Mouse (Mus musculus) megakaryocyte progenitor cell, adult 5-6 weeks (primary cell): ENCODE measurements around the gene Tomm70a. TPM values are rescaled to one million over a fixed set of nuclear protein-coding genes. Genes with fewer than 3 reads are reported as not detected.
A peak's percentile ranks its signal among the peaks of the same experiment; 100 is the strongest.

Source experiments
- ATAC-seq: replicated peaks from 2 replicates; pipeline ENCODE4 v1.8.0; 2016; ENCODE audit warnings: mild to moderate bottlenecking, moderate TSS enrichment, inconsistent platforms; ENCODE audit not compliant: poor library complexity
- total RNA-seq, 2 experiments: library from RNA; stranded (forward) in 1 of 2; stranded (reverse) in 1 of 2; fragments of 157-497, 149-512 nt in 1 of 2; fragments of 200-1000 nt in 1 of 2; gene quantifications; 2 replicates each; pipeline versions ENCODE4 v1.2.3 to v1.2.4; 2015 to 2017

Gene Tomm70a
- total RNA-seq (2015) (92.0 and 95.9 TPM in 2 replicates), total RNA-seq (2017) (68.3 and 73.8 TPM in 2 replicates)

GRCm38 (mm10) chr16:57120913-57121815, at the start of gene Tomm70a:
TSS of gene Tomm70a (plus strand) at chr16:57121703.
- ATAC-seq = peak; percentile 93

DNA sequence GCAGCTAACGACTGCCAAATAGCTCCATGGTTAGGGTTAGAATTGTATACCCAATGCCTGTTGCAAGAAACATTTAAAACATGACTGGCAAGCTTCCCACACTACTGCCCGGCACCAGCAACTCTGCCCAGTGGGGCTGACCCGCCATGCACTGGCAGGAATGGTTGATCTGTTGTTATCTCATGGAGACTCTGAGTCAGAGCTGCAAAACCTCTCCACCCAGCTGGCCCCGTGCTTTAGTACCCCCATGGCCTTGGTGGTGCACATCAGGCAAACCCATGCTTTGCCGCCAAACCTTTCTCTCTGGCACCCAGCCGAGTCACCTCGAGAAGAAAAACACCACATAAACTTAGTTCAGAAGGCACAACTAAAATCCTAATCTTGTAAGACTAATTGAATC, 45.5 kb upstream of the Tomm70a start:
- no peak for ATAC-seq

DNA sequence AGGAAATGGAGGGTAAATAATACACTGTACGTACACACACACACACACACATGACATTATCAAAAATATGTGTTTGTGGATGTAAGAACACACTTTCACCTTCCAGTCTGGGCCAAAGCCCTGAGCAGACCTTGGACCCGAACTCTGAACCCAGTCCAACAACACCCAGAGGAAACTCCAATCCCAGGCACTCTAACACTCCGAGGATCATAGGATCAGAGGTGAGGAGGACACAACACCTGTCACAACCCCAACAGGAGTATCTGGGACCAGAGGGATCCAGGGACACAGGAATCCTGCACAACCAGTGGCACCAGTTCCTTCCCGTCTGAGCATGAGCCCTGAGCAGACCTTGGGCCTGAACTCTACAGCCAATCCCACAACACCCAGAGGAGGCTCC, 41.9 kb upstream of the Tomm70a start:
- ATAC-seq = no peak

DNA sequence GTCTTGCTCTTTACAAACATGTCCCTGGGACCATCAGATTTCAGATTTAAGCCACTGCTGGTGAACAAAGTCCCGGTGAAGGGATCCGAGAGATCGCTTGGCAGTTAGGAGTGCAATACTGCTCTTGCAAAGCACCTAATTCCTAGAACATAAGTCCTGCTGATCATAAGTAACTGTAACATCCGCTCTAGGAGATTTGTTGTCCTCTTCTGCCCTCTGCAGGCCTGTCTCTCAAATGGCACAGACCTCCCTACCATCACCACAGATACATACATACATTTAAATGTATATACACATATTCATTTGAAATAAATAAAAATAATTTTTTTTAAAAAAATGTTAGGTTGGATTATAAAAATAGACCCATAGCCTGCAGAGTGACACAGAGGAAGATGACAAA, 29.0 kb upstream of the Tomm70a start:
- peak; percentile 99 for ATAC-seq

DNA sequence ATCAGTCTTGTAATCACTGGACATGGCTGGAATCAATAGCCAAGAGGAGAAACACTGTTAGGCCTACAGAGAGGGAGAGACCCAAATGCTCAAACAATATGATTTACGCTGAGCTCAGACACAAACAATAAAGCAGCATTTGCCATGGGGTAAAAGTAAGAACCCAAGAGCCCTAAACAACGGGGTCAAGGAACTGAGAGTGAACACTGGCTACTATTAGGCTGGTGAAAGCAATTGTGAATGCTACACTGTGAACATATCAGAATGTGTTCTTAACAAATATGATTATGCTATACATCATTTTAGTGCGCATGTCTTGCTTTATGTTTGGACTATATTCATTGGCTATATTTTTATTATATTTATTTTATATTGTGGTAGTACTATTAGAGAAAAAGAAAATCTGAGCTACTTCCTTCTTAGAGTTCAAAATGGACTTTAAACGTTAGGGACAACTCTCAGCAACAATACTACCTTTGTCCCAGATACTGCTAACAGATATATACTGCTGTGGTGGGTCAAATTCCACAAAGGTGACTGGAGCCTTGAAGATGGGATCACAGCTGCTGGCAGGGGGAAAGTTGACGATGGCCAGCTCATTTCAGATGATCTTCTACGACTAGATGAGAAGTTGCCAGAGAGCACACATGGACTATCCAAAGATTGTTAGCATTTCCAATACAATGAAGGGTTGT, 28.4 kb upstream of the Tomm70a start:
- ATAC-seq = no peak

GRCm38 (mm10) chr16:57098468-57099144, 22.9 kb upstream of the Tomm70a start:
- no peak for ATAC-seq

DNA sequence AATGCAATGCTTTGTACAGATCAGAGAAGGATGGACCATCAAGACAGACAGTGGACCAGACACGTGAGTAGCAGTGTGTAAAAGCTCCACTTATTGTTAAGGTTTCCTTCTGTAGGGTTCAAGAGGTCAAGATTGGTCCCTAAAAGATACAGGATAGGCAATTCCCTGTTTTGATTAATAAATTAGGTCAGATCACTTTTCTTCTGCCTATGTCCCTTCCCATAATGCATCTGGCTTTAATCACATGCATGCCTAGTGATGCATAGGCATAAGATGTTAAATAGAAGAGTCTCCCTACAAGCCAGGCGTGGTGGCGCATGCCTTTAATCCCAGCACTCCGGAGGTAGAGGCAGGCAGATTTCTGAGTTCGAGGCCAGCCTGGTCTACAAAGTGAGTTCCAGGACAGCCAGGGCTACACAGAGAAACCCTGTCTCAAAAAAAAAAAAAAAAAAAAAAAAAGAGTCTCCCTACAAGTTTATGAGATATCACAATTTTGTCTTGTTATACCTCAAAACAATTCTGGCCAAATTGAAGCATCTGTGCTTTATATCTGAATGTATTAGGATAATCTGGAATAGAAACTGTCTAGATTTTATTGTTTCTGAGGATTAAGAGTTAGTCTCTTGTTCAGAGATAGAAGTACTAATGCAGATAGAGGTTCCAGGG, 21.8 kb upstream of the Tomm70a start:
- ATAC-seq = no peak

DNA sequence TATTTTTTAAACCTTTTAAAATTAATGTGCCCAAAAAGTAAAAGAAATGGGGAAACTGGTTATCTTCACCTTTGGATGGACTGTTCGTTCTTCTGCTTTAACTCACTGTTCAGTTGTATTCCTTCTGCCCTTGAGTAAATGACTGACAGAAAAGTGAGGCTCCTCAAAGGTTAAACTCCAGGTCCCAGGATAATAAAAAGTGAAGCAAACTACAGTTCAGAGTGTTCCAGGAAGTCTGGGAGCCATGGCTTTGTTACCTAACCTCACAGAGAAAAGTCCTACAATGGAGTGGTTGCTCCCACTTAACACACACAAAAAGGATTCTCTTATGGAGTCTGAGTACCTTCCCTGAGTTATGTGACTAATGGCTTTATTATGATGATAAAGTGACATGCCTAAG, 20.3 kb upstream of the Tomm70a start:
- no peak for ATAC-seq

GRCm38 (mm10) chr16:57106185-57106960, 15.1 kb upstream of the Tomm70a start:
- no peak for ATAC-seq

- peak; percentile 67 for ATAC-seq
Measured at GRCm38 (mm10) chr16:57116066-57116465, 5.4 kb upstream of the Tomm70a start.

DNA sequence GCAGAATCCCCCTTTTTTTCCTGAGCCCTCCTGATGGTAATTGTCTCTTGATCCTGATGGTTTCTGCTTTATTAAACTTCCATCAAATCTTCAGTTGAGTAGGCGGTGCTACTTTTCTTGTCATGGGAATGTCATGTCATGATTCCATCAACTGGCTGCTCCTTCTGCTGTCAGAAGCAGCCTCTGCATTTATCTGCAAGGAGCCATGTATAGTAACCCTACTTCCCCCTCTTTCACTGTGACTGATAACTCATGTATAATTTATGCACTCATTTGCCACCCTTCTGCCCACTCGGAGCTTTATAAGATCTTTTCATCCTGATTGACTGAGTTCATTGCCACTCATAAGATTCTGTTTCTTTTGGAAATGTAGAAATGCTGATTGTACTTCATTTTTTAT, 3.9 kb upstream of the Tomm70a start:
- ATAC-seq = no peak

DNA sequence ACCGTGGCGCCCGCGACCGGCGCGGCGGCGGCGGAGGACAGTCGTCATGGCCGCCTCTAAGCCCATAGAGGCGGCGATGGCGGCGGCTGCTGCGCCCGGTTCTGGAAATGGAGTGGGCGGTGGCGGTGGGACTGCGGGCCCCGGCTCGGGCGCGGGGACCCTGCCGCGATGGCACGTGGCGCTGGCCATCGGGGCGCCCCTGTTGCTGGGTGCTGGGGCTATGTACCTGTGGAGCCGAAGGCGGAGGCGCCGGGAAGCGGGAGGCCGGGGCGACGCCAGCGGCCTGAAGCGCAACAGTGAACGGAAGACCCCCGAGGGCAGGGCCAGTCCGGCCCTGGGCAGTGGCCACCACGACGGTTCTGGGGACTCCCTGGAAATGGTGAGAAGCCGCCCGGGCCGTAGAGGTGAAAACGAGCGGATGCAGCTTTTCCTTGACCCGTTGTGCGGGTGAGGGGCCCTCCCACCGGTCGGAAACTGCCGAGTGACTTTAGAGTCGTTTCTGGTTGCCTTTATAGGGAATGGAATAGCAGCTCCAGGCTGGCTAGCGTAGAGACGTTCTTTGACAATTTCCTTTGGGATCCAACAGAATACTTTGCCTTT, 413 bp downstream of the Tomm70a start:
- ATAC-seq = no peak

GRCm38 (mm10) chr16:57122682-57123445, 1.4 kb downstream of the Tomm70a start:
- ATAC-seq = peak; percentile 14; the same call in 1 of the 2 replicates

DNA sequence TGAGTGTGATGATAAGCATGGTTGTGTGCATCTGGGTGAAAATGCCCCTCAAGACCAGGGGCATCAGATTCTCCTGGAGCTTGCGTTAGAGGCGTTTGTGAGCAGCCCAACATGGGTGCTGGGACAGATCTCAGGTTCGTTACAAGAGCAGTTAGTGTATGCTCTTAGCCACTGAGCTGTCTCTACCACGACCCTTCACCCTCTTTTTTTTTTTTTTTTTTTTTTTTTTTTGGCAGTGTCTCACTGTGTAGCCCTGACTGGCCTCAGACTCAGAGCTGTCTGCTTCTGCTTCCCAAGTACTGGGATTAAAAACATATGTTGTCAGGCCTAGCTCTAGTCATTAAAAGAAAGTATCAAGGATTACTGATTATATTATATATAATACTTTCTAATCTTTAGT, 4.8 kb downstream of the Tomm70a start:
- ATAC-seq = no peak

GRCm38 (mm10) chr16:57127825-57128224, 6.3 kb downstream of the Tomm70a start:
- ATAC-seq = no peak

- ATAC-seq = peak; percentile 74
Measured at GRCm38 (mm10) chr16:57130752-57131400, 9.4 kb downstream of the Tomm70a start.

- ATAC-seq = no peak
Measured at GRCm38 (mm10) chr16:57131544-57131943, 10.0 kb downstream of the Tomm70a start.

DNA sequence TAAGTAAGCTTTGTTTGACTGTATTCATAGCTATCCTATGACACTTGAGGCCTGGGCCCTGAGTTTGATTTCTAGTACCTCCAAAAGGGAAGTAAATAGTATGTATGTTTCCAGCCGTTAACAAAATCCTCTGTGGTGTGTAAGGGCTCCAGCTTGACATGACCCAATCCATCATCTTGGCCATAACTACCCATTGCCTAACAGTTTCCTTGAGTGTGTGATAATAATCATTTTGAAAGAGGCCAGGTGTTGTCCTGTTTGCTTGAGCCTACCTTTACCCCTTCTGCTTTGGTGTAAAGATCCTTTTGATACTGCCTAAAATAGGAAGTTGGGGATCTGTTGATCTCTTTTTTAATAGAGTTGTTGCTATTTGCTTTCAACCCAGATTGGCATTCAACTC, 10.8 kb downstream of the Tomm70a start:
- peak; percentile 82 for ATAC-seq

GRCm38 (mm10) chr16:57133611-57134010, 12.1 kb downstream of the Tomm70a start:
- ATAC-seq = no peak
